Mouse (Mus musculus) gastrocnemius, adult 2 months (tissue): ENCODE data around the gene Tamm41. TPM values are rescaled to one million over a fixed set of nuclear protein-coding genes. Genes with fewer than 3 reads are reported as not detected.

Experiments
- DNase-seq: peaks from one replicate; pipeline ENCODE4 v3.0.0; 2022
- H3K27ac ChIP-seq: fragments of 200-600 bp; 2 replicates; pipeline ENCODE4 v1.8.1; 2022; ENCODE audit warnings: mild to moderate bottlenecking
- H3K4me3 ChIP-seq: fragments of 200-600 bp; 2 replicates; pipeline ENCODE4 v1.8.1; 2022; ENCODE audit warnings: mild to moderate bottlenecking, moderate library complexity
- CTCF ChIP-seq: fragments of 200-600 bp; IDR thresholded peaks from 2 replicates; pipeline ENCODE4 v1.8.1; 2022; ENCODE audit warnings: antibody characterized with exemption, mild to moderate bottlenecking, moderate library complexity
- intact Hi-C: fragments of 180-260 bp; cut with DNase I; formaldehyde crosslinking; loops from one replicate; pipeline ENCODE4 v1.15.1; 2025
- total RNA-seq, 2 experiments: library from RNA; stranded (reverse); gene quantifications; 2 replicates each; pipeline ENCODE4 v1.2.3; 2021

Tamm41 gene
- total RNA-seq, 2 experiments from 2014 or later = 6.7 to 8.1 TPM

- intact Hi-C loops = no loop called here
- no peak for TF ChIP-seq CTCF
Observed at GRCm38 (mm10) chr6:114988619-114988980, 49.1 kb downstream of the Tamm41 start.

GRCm38 (mm10) chr6:114987966-114988618, 49.6 kb downstream of the Tamm41 start:
- intact Hi-C loops = no loop called here
- H3K4me3 ChIP-seq = no peak overlapping the region
- no peak for DNase-seq
- no peak for TF ChIP-seq CTCF
- H3K27ac ChIP-seq = no peak overlapping the region

More at GRCm38 (mm10) chr6:114988619-114988980, 49.1 kb downstream of the Tamm41 start:
- H3K27ac ChIP-seq = no peak overlapping the region
- DNase-seq = no peak
- H3K4me3 ChIP-seq = no peak overlapping the region

GRCm38 (mm10) chr6:114982671-114983070, 55.0 kb downstream of the Tamm41 start:
- intact Hi-C loops = no loop called here
- no peak for TF ChIP-seq CTCF
- no peak for DNase-seq
- Histone ChIP-seq H3K4me3 (no peak overlapping the region), H3K27ac (no peak overlapping the region)

- no peak for DNase-seq
- intact Hi-C loops = no loop called here
- Histone ChIP-seq H3K27ac (no peak overlapping the region), H3K4me3 (no peak overlapping the region)
- TF ChIP-seq CTCF = no peak
Observed at GRCm38 (mm10) chr6:114979715-114980114, 58.0 kb downstream of the Tamm41 start.

GRCm38 (mm10) chr6:114976915-114977419, 60.7 kb downstream of the Tamm41 start:
- intact Hi-C loops = no loop called here
- Histone ChIP-seq H3K27ac (no peak overlapping the region; the same call in 1 of the 2 replicates), H3K4me3 (no peak overlapping the region)
- TF ChIP-seq CTCF = no peak
- peak; percentile 75 for DNase-seq

- H3K4me3 ChIP-seq = no peak overlapping the region
- intact Hi-C loops = loop anchor here (5.0 kb wide), 1 partner anchor 33 kb away; no protein-coding TSS in a partner anchor
- DNase-seq = no peak
- no peak for TF ChIP-seq CTCF
- H3K27ac ChIP-seq = no peak overlapping the region
Observed at GRCm38 (mm10) chr6:114974331-114974730, 63.3 kb downstream of the Tamm41 start.

GRCm38 (mm10) chr6:114972988-114973387, 64.7 kb downstream of the Tamm41 start:
- no peak for TF ChIP-seq CTCF
- no peak overlapping the region for H3K4me3 ChIP-seq
- intact Hi-C loops = loop anchor here (5.0 kb wide), 1 partner anchor 34 kb away; no protein-coding TSS in a partner anchor
- DNase-seq = no peak
- no peak overlapping the region for H3K27ac ChIP-seq

GRCm38 (mm10) chr6:114970895-114971294, 66.8 kb downstream of the Tamm41 start:
- Histone ChIP-seq H3K27ac (no peak overlapping the region), H3K4me3 (no peak overlapping the region)
- peak; percentile 39 for TF ChIP-seq CTCF
- DNase-seq = no peak
- intact Hi-C loops = loop anchor here (5.0 kb wide), 1 partner anchor 36 kb away; no protein-coding TSS in a partner anchor

- intact Hi-C loops = loop anchor here (5.0 kb wide), 1 partner anchor 37 kb away; no protein-coding TSS in a partner anchor
- Histone ChIP-seq H3K4me3 (no peak overlapping the region), H3K27ac (no peak overlapping the region)
- DNase-seq = no peak
- no peak for TF ChIP-seq CTCF
Observed at GRCm38 (mm10) chr6:114970386-114970785, 67.3 kb downstream of the Tamm41 start.

- TF ChIP-seq CTCF = peak; percentile 22; the same call in 1 of the 2 replicates
- intact Hi-C loops = loop anchor here (2.0 to 5.0 kb wide), 2 partner anchors 38 to 41 kb away; no protein-coding TSS in a partner anchor
- peak within 1 kb of the TSS; percentile 80 for H3K27ac ChIP-seq
Observed at GRCm38 (mm10) chr6:114969213-114970120, 68.2 kb downstream of the Tamm41 start, which contains the start of gene Vgll4. TSS of gene Vgll4 (minus strand) at chr6:114969994.

GRCm38 (mm10) chr6:114968361-114969212, 69.1 kb downstream of the Tamm41 start:
- Histone ChIP-seq H3K4me3 (peak overlapping the region; percentile 80), H3K27ac (peak overlapping the region; percentile 80)
- no peak for TF ChIP-seq CTCF
- DNase-seq = peak; percentile 74
- intact Hi-C loops = loop anchor here (2.0 kb wide), 1 partner anchor 40 kb away; no protein-coding TSS in a partner anchor

More at GRCm38 (mm10) chr6:114969213-114970120, 68.2 kb downstream of the Tamm41 start, which contains the start of gene Vgll4:
- H3K4me3 ChIP-seq = peak within 1 kb of the TSS; percentile 80
- peak; percentile 70 for DNase-seq
